Mouse (Mus musculus): ENCODE data around the gene Arpc4.

GRCm38 (mm10) chr6:113353696-113354095 lies 24.2 kb upstream of the Arpc4 start:
- no peak for TF ChIP-seq CTCF (IDR thresholded peaks at IDR 0.05; ENCODE audit: low read depth, low read length)
- TF ChIP-seq POLR2A (IDR thresholded peaks at IDR 0.05; ENCODE audit: borderline replicate concordance, low read depth, low read length): no peak
